Mouse (Mus musculus): ENCODE data around the gene Stxbp6.
"Not testable (repeated sequence)": the region's sequence is repeated elsewhere in the genome, so short reads cannot be mapped to it uniquely, and the experiment has no call there.

Gene Stxbp6

GRCm38 (mm10) chr12:45056372-45056771, 18.1 kb downstream of the Stxbp6 start:
- no peak for DNase-seq (ENCODE audit: low read depth, low spot score)

GRCm38 (mm10) chr12:45053319-45053718, 21.2 kb downstream of the Stxbp6 start:
- DNase-seq (ENCODE audit: low read depth, low spot score): no peak

GRCm38 (mm10) chr12:45052860-45053259, 21.6 kb downstream of the Stxbp6 start:
- DNase-seq (ENCODE audit: low read depth, low spot score): no peak

DNA sequence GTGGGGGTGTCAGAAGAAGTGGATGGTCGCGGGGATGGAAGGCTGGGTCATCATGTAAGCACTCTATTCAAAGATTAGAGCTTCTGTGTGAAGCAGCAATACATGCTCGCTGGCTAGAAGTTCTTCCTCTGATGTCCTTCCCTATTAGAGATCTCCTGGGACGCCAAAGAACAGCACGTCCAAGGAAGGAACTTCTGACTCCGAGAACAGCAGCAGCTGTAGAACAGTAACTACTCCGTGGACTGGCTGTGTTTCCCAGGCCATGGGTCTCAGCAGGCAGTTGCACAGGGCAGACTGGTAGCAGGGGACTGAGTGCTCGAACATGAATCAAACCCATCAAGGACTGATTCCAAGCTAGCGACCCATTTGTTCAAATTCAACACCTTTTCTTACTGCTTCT, 24.6 kb downstream of the Stxbp6 start:
- no peak for DNase-seq (ENCODE audit: low read depth, low spot score)

- not testable (repeated sequence) for DNase-seq (ENCODE audit: low read depth, low spot score)
Measured at GRCm38 (mm10) chr12:45047711-45048110, 26.8 kb downstream of the Stxbp6 start.

- DNase-seq (ENCODE audit: low read depth, low spot score): no peak
Measured at GRCm38 (mm10) chr12:45047172-45047571, 27.3 kb downstream of the Stxbp6 start.

- DNase-seq (ENCODE audit: low read depth, low spot score): no peak
Measured at GRCm38 (mm10) chr12:45044581-45044980, 29.9 kb downstream of the Stxbp6 start.

DNA sequence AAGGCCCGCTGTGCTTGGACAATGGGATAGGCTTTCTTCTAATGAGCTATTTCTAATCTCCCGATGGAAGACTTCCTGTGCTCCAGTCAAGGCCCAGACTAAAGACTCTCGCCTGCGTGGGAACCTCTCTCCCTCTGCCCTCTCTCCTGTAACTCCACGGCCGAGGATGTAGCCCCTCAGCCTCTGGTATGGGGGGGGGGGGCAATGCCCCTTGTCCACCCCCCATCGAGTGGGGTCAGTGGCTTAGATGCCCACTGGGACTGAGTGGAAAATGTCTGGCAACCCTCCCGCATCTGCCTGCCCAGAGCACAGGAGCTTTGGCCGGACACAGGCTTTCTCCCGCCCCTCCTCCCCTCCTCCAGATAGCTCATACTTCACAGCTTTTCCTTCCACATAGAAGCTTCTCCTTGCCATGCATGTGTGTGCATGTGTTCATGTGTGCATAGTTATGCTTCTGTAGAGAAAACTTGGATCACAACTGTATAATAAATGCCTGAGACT, 31.9 kb downstream of the Stxbp6 start:
- no peak for DNase-seq (ENCODE audit: low read depth, low spot score)

DNA sequence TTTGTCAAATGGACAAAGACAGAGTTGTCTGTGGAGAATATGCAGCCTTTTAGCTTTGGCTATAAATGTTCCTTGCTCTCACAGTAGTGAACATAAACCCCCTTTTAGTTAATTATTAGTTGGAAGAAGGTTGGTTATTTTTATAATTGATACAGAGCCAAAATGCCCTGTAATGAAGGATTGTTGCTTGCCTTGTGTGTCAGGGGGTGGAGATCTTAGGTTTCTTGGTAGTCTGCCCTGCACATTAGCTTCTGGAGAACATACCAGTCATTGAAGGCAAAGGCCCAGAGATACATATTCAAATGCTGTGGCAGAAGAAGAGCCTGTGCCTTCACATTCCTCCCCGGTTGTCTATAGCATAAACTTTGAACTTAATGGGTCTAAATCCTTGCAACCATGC, 37.0 kb downstream of the Stxbp6 start:
- no peak for DNase-seq (ENCODE audit: low read depth, low spot score)

- DNase-seq (ENCODE audit: low read depth, low spot score): no peak
Measured at GRCm38 (mm10) chr12:45037091-45037490, 37.4 kb downstream of the Stxbp6 start.

DNA sequence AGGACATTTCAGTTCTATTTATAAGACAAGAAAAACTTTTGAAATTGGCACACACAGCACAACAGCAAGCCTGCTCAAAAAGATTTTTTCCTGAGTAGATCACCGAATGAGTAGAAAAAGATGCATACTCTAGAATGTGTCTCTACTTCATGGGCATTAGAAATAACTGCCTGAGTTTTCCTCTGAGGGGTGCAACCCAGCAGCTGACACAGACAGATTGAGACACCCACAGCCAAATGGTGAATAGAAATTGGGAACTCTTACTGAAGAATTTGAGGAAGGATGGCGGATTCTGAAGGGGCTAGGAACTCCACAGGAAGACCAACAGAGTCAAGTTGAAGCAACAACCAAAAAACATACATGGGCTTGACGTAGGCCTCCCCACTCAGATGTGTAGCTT, 43.8 kb downstream of the Stxbp6 start:
- DNase-seq (ENCODE audit: low read depth, low spot score): no peak

DNA sequence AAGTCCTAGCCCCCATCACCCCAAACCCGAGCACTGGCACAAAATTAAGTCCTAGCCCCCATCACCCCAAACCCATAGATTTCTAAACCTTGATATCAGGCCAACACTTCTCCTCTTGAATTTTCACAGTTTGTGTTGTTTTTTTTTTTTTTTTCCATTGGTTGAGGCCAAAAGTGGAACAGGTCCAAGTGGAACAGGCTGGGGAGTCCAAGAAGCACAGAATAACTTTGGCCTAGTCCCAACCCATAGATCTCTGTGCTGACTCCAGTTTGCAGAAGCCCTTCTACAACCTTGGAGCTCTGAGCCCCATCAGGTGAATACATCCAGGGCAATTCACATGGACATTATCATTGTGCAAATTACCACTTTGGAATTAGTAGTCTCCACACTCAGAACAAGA, 48.2 kb downstream of the Stxbp6 start:
- no peak for DNase-seq (ENCODE audit: low read depth, low spot score)

GRCm38 (mm10) chr12:45020018-45020417, 54.5 kb downstream of the Stxbp6 start:
- DNase-seq (ENCODE audit: low read depth, low spot score): no peak

DNA sequence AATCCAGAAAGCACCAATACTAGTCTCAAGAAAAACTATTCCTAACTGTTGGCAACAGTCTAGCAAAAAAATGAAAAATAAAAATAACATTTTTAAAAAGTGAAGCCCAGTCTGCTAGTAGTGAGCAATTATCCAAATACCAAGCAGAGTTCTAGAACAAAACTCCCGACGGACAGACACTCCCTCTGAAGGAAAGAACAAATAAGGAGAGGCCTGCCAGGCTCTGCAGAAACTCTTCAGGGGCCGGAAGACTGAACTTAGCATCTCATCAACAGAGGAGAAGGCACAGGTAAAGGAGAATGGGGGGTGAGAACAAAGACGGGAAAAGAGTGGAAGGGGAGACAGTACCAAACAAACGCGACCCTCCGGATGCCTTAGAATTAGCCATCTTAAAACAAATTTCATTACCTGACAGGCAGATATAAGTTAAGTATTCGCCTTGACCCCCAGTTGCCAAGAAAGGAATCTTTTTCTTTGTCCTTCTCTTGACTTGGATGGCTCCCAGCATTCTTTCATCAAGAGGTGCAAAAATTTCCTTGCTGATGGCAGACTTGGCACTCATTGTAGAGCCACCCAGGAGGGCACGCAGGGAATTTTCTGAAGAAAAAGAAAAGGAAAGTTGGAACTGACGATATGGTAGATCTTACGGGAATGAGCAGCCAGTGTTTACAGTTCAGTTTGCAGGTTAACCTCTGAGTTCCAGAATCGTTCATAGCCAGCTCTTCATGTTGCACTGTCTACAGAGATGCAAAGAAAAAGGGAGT, 55.3 kb downstream of the Stxbp6 start:
- DNase-seq (ENCODE audit: low read depth, low spot score): no peak

DNA sequence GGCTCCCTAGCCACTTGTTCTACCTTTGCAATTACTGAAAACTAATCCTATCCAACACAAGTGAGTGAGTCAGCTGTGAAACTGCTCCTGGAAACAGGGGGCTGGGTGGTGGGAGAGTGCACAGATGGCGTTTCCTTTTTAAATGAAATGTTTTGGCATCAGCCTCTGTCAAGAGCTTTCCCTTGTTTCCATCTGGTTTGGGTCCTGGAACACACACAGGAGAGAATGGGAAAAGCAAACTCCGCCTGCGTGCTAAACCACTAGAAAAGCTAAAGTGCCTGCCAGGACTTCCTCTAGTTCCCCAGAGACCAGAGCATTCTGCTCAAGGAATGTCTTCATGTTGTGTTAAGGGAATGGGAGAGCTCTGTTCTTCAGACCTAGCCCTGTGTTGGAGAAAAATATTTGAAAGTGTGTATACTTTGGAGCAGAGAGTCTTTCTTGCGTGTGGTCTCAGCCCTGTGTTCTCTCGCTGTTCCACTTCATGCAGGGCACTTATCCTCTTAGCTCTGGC, 61.2 kb downstream of the Stxbp6 start:
- DNase-seq (ENCODE audit: low read depth, low spot score): no peak

GRCm38 (mm10) chr12:45011436-45012089, 62.9 kb downstream of the Stxbp6 start:
- no peak for DNase-seq (ENCODE audit: low read depth, low spot score)

DNA sequence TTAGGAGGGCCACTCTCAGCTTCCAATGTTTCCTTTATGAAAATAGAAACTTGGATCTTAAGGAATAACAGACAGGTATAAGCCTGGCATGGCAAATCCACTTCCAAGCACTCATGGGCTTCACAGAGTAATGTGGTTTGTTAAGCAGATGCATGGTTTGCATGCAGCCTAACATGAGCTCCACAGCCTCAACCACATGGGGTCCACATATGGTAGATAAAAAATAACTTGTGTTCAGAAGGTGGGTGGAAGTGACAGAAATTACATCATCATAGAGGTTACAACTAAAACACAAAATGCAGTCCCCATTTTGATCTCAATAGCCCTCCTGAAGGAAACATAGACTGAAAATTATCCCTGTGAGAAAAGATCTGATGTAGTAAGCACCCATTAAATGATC, 63.5 kb downstream of the Stxbp6 start:
- DNase-seq (ENCODE audit: low read depth, low spot score): no peak

GRCm38 (mm10) chr12:45009984-45010611, 64.4 kb downstream of the Stxbp6 start:
- DNase-seq (ENCODE audit: low read depth, low spot score): no peak

- DNase-seq (ENCODE audit: low read depth, low spot score): no peak
Measured at GRCm38 (mm10) chr12:45006569-45006968, 67.9 kb downstream of the Stxbp6 start.

- DNase-seq (ENCODE audit: low read depth, low spot score): no peak
Measured at GRCm38 (mm10) chr12:45006049-45006448, 68.5 kb downstream of the Stxbp6 start.

DNA sequence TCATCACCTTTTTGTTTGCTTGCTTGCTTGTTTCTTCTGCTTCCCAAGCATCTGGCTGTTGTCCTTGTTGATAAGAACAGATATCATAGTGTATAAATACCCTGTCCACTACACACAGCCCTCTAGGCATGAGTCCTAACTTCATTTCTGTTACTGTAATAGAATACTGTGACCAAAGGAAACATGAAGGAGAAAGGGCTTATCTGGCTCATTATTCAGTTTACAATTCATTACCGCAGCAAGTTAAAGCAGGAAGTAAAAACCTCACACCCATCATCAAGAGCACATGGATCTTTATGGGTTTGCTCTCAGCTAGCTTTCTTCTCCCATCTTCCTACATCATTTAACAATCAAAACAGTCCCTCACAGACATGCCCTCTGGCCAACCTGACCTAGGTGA, 72.5 kb downstream of the Stxbp6 start:
- no peak for DNase-seq (ENCODE audit: low read depth, low spot score)

DNA sequence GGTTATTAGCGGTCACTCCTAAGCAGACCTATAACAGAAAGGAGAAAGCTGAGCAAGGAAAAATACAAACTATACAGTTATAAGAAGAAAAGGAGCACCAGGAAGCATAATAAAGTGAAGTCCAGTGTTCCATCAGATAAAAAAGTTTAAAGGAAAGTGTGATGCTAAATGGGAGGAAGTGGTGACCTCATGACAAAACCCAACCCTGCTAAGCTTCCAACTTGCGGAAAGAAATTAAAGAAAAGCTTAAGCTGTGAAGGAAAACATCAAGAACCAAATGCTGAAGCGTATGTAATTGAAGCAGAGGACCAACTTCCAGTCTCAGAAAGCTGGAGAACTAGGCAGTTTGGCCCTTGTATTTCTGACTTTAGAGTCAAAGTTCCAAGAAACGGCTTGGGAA, 77.1 kb downstream of the Stxbp6 start:
- DNase-seq (ENCODE audit: low read depth, low spot score): no peak

Data from embryo, embryonic 11.5 days (tissue).